ENCODE assay signal across 13 mouse cellular contexts in the genomic region with DNA sequence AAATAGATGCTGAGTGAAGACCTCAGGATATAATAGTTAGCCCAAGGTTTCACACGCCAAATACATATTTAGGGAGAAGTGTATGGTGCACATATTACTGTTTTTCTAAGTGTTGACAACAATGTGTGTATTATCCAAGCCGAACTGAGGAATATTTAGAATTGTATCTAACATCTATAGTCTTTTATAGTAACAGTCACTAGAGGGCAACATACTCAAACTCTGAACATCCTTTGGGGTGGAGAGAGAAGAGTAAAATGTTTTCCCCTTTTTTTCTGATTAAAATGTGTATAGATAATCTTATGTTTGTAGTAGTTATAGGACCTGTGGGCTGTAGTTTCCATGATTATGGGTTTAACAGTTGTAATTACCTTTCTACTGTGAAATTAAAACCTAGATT.
DNase-seq lines count a peak whose midpoint lies in the region; ATAC-seq and TF ChIP-seq lines count a peak whose summit lies in the region.
"Had no signal": no experiment of that assay in that cellular context is flagged by ENCODE, and none has a peak within 500 bp of the region (broad histone marks: within the 10 kb centered on the region; RNA-seq: fewer than 3 reads in every experiment).

No protein-coding gene starts in this region.

- TF ChIP-seq EP300 in heart, postnatal 0 days (IDR thresholded peaks at IDR 0.05; ENCODE audit: low read depth): no peak

- ATAC-seq in heart, postnatal 0 days (ENCODE audit: insufficient read depth, low read depth): no peak
- peak; percentile 57; the same call in 1 of the 2 replicates for ATAC-seq in hindbrain, postnatal 0 days
- no peak for ATAC-seq in activated CD4-positive, CD25-positive, alpha-beta regulatory T cell, adult 4 months
- ATAC-seq in megakaryocyte, adult 5-6 weeks (ENCODE audit: poor library complexity, severe bottlenecking): no peak

- H3K9ac ChIP-seq in heart, postnatal 0 days (replicated peaks; ENCODE audit: low read depth, low read length): no peak overlapping the region
- H3K9ac ChIP-seq in hindbrain, postnatal 0 days (replicated peaks; ENCODE audit: low read length): no peak overlapping the region
- H3K9ac ChIP-seq: limb, embryonic 15.5 days had no signal

- no peaks in the 10 kb centered on the region for H3K9me3 ChIP-seq in heart, postnatal 0 days (replicated peaks; ENCODE audit: control insufficient read depth, low read length)
- H3K9me3 ChIP-seq in hindbrain, postnatal 0 days (ENCODE audit: low read length): no peaks in the 10 kb centered on the region
- H3K9me3 ChIP-seq: limb, embryonic 15.5 days had no signal

- H3K4me1 ChIP-seq in heart, postnatal 0 days (ENCODE audit: control insufficient read depth, insufficient read depth): no peaks in the 10 kb centered on the region
- no peaks in the 10 kb centered on the region for H3K4me1 ChIP-seq in hindbrain, postnatal 0 days (ENCODE audit: insufficient read depth, low read length)
- H3K4me1 ChIP-seq: limb, embryonic 15.5 days had no signal

- no peaks in the 10 kb centered on the region for H3K36me3 ChIP-seq in heart, postnatal 0 days (replicated peaks; ENCODE audit: control insufficient read depth, insufficient read depth, low read length)
- H3K36me3 ChIP-seq in hindbrain, postnatal 0 days (ENCODE audit: insufficient read depth, low read length): no peaks in the 10 kb centered on the region
- H3K36me3 ChIP-seq: limb, embryonic 15.5 days had no signal

- DNase-seq in heart, postnatal 0 days (ENCODE audit: low spot score): peak; percentile 58
- no peak for DNase-seq in heart, postnatal 10 days
- DNase-seq in 416B (ENCODE audit: low read depth): peak; percentile 4
- DNase-seq in R1 (ENCODE audit: low read depth, low spot score): peak; percentile 2
- peak; percentile 75 for DNase-seq in hindbrain, postnatal 0 days (ENCODE audit: low spot score)
- DNase-seq in spleen, adult 18-20 months: no peak
- DNase-seq: kidney, postnatal 14 days; thymus, postnatal 14 days had no signal

- intact Hi-C loops in heart, postnatal 10 days (cut with DNase I): loop anchor here (1.0 to 10.0 kb wide), 3 partner anchors 218 to 989 kb away; no protein-coding TSS in a partner anchor

- 14% methylated on average over 2 of the region's 2 CpGs for WGBS in heart, postnatal 0 days
- WGBS in hindbrain, postnatal 0 days: 25% methylated on average over 2 of the region's 2 CpGs

- TF ChIP-seq CTCF in heart, postnatal 0 days (IDR thresholded peaks at IDR 0.05; ENCODE audit: low read depth): peak; percentile 66
- TF ChIP-seq CTCF in hindbrain, postnatal 0 days (IDR thresholded peaks at IDR 0.05; ENCODE audit: low read depth): peak; percentile 71

- no peak overlapping the region for H3K4me3 ChIP-seq in heart, postnatal 0 days (ENCODE audit: low read depth, low read length)
- no peak overlapping the region for H3K4me3 ChIP-seq in hindbrain, postnatal 0 days (ENCODE audit: low read length)
- H3K4me3 ChIP-seq: erythroblast, embryonic 14.5 days; limb, embryonic 15.5 days had no signal

- H3K27ac ChIP-seq in heart, postnatal 0 days (ENCODE audit: low read depth): no peak overlapping the region
- no peak overlapping the region for H3K27ac ChIP-seq in hindbrain, postnatal 0 days
- H3K27ac ChIP-seq: limb, embryonic 15.5 days had no signal

- H3K27me3 ChIP-seq in heart, postnatal 0 days (ENCODE audit: control insufficient read depth, insufficient read depth, low read length): no peaks in the 10 kb centered on the region
- no peaks in the 10 kb centered on the region for H3K27me3 ChIP-seq in hindbrain, postnatal 0 days (ENCODE audit: insufficient read depth, low read length)
- H3K27me3 ChIP-seq: limb, embryonic 15.5 days had no signal

- no peak overlapping the region for H3K4me2 ChIP-seq in heart, postnatal 0 days (ENCODE audit: low read depth, low read length)
- no peak overlapping the region for H3K4me2 ChIP-seq in hindbrain, postnatal 0 days (ENCODE audit: low read depth, low read length)
- H3K4me2 ChIP-seq: heart, embryonic 11.5 days; limb, embryonic 15.5 days had no signal

Comparison
In these comparisons a context has a peak if more than half of its experiments do, and no peak if none do; other contexts are left out.
1. DNase-seq: peak in heart, postnatal 0 days (single experiment), 416B (single experiment), R1 (single experiment) and hindbrain, postnatal 0 days (single experiment); none in heart, postnatal 10 days (0 of 2) and spleen, adult 18-20 months (0 of 2).